Mouse (Mus musculus) myocyte (in vitro differentiated cells): ENCODE data around the gene Sdk1.

Experiments
- E2F4 ChIP-seq: IDR thresholded peaks from one replicate; pipeline ENCODE4 v1.6.1; 2011; ENCODE audit warnings: mild to moderate bottlenecking, control low read depth, moderate library complexity; ENCODE audit not compliant: insufficient read depth
- MAX ChIP-seq: IDR thresholded peaks from one replicate; pipeline ENCODE4 v1.6.1; 2011; ENCODE audit warnings: low read depth, mild to moderate bottlenecking, control low read depth
- POLR2A ChIP-seq: IDR thresholded peaks from one replicate; pipeline ENCODE4 v1.6.1; 2011; ENCODE audit warnings: low read depth, mild to moderate bottlenecking, control low read depth, moderate library complexity; ENCODE audit not compliant: insufficient read length
- USF1 ChIP-seq: IDR thresholded peaks from one replicate; pipeline ENCODE4 v1.6.1; 2011; ENCODE audit warnings: low read depth, mild to moderate bottlenecking, control low read depth, moderate library complexity

DNA sequence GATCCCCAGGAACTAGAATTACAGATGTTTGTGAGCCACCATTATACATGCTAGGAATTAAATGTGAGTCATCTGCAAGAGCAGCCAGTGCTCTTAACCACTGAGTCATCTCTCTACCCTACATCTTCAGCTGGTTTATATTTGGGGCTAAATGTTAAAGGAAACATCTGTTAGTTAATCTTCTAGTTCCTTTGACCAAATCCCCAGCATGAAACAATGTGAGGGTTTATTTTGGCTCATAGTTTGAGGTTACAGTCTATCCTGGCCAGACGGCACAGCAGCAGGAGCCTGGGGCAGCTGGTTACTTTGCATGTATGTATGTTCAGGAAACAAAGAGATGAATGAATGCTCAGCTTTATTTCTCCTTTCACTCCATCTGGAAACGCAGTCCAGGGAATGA is 62.5 kb downstream of the Sdk1 start:
- TF ChIP-seq POLR2A = no peak
- TF ChIP-seq USF1 = no peak
- TF ChIP-seq E2F4 = no peak
- TF ChIP-seq MAX = no peak
